Mouse (Mus musculus) stomach, embryonic 16.5 days (tissue): Measurements from ENCODE around the gene Diexf. TPM values are rescaled to one million over a fixed set of nuclear protein-coding genes. Genes with fewer than 3 reads are reported as not detected.

Experiments used
- ATAC-seq: fragments of 200-750 bp; cut with Nextera tagmentation; 2 replicates; pipeline ENCODE4 v1.8.0; 2017; ENCODE audit warnings: moderate number of reproducible peaks, moderate TSS enrichment; ENCODE audit not compliant: insufficient read depth, low FRiP score
- H3K27ac ChIP-seq: fragments of 300-500 bp; sonication (generic); 2 replicates; pipeline ENCODE4 v1.5.1; 2014; ENCODE audit warnings: low read length
- H3K27me3 ChIP-seq: fragments of 300-500 bp; sonication (generic); 2 replicates; pipeline ENCODE4 v1.6.1; 2014; ENCODE audit warnings: low read length, control low read depth, mixed read lengths; ENCODE audit not compliant: control insufficient read depth, insufficient read depth
- H3K36me3 ChIP-seq: fragments of 300-500 bp; sonication (generic); 2 replicates; pipeline ENCODE4 v1.6.1; 2014; ENCODE audit warnings: low read length; ENCODE audit not compliant: control insufficient read depth, insufficient read depth
- H3K4me1 ChIP-seq: fragments of 300-500 bp; sonication (generic); 2 replicates; pipeline ENCODE4 v1.6.1; 2014; ENCODE audit warnings: low read length, control low read depth, mixed read lengths; ENCODE audit not compliant: control insufficient read depth, insufficient read depth
- H3K4me2 ChIP-seq: fragments of 300-500 bp; sonication (generic); 2 replicates; pipeline ENCODE4 v1.6.1; 2014; ENCODE audit warnings: low read depth, low read length, mixed read lengths
- H3K4me3 ChIP-seq: fragments of 300-500 bp; sonication (generic); replicated peaks from 2 replicates; pipeline ENCODE4 v1.5.1; 2014; ENCODE audit warnings: mild to moderate bottlenecking, low read length
- H3K9ac ChIP-seq: fragments of 300-500 bp; sonication (generic); 2 replicates; pipeline ENCODE4 v1.6.1; 2014; ENCODE audit warnings: low read length
- H3K9me3 ChIP-seq: fragments of 300-500 bp; sonication (generic); replicated peaks from 2 replicates; pipeline ENCODE4 v1.6.1; 2016; ENCODE audit warnings: low read length, control low read depth; ENCODE audit not compliant: control insufficient read depth
- WGBS: fragments of 180-500 bp; shearing (Covaris S2); extraction: QIAGEN DNeasy Blood & Tissue Kit; methylation state at CpG from one replicate; pipeline ENCODE4 v1.1.7; 2014; 5-methylcytosine and 5-hydroxymethylcytosine counted together
- polyA plus RNA-seq: library from polyadenylated mRNA; unstranded; fragments of >200 nt; fragmentation: Nextera tagmentation; extraction: Ambion mirVana; gene quantifications from 2 replicates; pipeline ENCODE4 v1.2.1, GENCODE M21; 2015

Diexf gene
- polyA plus RNA-seq, 1 experiment from 2014 or later: 6.8 TPM

GRCm38 (mm10) chr1:193145101-193145500, 15.0 kb upstream of the Diexf start:
- WGBS: 64% methylated on average over 4 of the region's 4 CpGs
- Histone ChIP-seq H3K27ac (no peak overlapping the region), H3K4me1 (no peaks in the 10 kb centered on the region), H3K4me2 (no peak overlapping the region), H3K4me3 (no peak overlapping the region), H3K27me3 (no peaks in the 10 kb centered on the region), H3K9me3 (no peaks in the 10 kb centered on the region), H3K36me3 (no peaks in the 10 kb centered on the region), H3K9ac (no peak overlapping the region)
- no peak for ATAC-seq

- Histone ChIP-seq H3K36me3 (no peaks in the 10 kb centered on the region), H3K4me2 (no peak overlapping the region), H3K27ac (no peak overlapping the region), H3K4me1 (no peaks in the 10 kb centered on the region), H3K9me3 (no peaks in the 10 kb centered on the region), H3K4me3 (no peak overlapping the region), H3K9ac (no peak overlapping the region), H3K27me3 (no peaks in the 10 kb centered on the region)
- WGBS: 89% methylated on average over 6 of the region's 6 CpGs
- no peak for ATAC-seq
Measured at GRCm38 (mm10) chr1:193144516-193144915, 14.4 kb upstream of the Diexf start.

- Histone ChIP-seq H3K4me1 (no peaks in the 10 kb centered on the region), H3K36me3 (no peaks in the 10 kb centered on the region)
Measured at GRCm38 (mm10) chr1:193142517-193143062, 12.5 kb upstream of the Diexf start.

GRCm38 (mm10) chr1:193141118-193141517, 11.0 kb upstream of the Diexf start:
- Histone ChIP-seq H3K36me3 (no peaks in the 10 kb centered on the region), H3K4me1 (no peaks in the 10 kb centered on the region), H3K27me3 (no peaks in the 10 kb centered on the region), H3K9ac (no peak overlapping the region), H3K4me3 (no peak overlapping the region), H3K27ac (peak overlapping the region; percentile 80), H3K9me3 (no peaks in the 10 kb centered on the region), H3K4me2 (no peak overlapping the region)
- ATAC-seq: peak; percentile 58; the same call in 1 of the 2 replicates
- 68% methylated on average over 7 of the region's 7 CpGs for WGBS

More at GRCm38 (mm10) chr1:193142517-193143062, 12.5 kb upstream of the Diexf start:
- Histone ChIP-seq H3K4me2 (no peak overlapping the region), H3K27me3 (no peaks in the 10 kb centered on the region), H3K9me3 (no peaks in the 10 kb centered on the region), H3K9ac (no peak overlapping the region), H3K27ac (no peak overlapping the region), H3K4me3 (no peak overlapping the region)
- ATAC-seq: no peak
- WGBS: 67% methylated on average over 8 of the region's 8 CpGs

- Histone ChIP-seq H3K4me3 (no peak overlapping the region), H3K27me3 (no peaks in the 10 kb centered on the region), H3K9me3 (no peaks in the 10 kb centered on the region), H3K9ac (no peak overlapping the region), H3K4me1 (no peaks in the 10 kb centered on the region), H3K27ac (no peak overlapping the region), H3K4me2 (no peak overlapping the region), H3K36me3 (no peaks in the 10 kb centered on the region)
- peak; percentile 20; the same call in 1 of the 2 replicates for ATAC-seq
- 27% methylated on average over 3 of the region's 3 CpGs for WGBS
Measured at GRCm38 (mm10) chr1:193138669-193139068, 8.6 kb upstream of the Diexf start.

- Histone ChIP-seq H3K36me3 (no peaks in the 10 kb centered on the region), H3K4me3 (no peak overlapping the region), H3K4me2 (no peak overlapping the region), H3K27me3 (no peaks in the 10 kb centered on the region), H3K4me1 (no peaks in the 10 kb centered on the region), H3K27ac (no peak overlapping the region), H3K9ac (no peak overlapping the region), H3K9me3 (no peaks in the 10 kb centered on the region)
- ATAC-seq: no peak
- WGBS: 24% methylated on average over 7 of the region's 7 CpGs
Measured at GRCm38 (mm10) chr1:193138087-193138486, 8.0 kb upstream of the Diexf start.

GRCm38 (mm10) chr1:193133726-193134125, 3.7 kb upstream of the Diexf start:
- no peak overlapping the region for H3K9ac ChIP-seq

GRCm38 (mm10) chr1:193132385-193132784, 2.3 kb upstream of the Diexf start:
- H3K4me1 ChIP-seq: peaks cover 8% of the 10 kb centered on the region
- H3K36me3 ChIP-seq: no peaks in the 10 kb centered on the region
- H3K27ac ChIP-seq: no peak overlapping the region
- no peaks in the 10 kb centered on the region for H3K9me3 ChIP-seq
- H3K9ac ChIP-seq: no peak overlapping the region
- no peak overlapping the region for H3K4me2 ChIP-seq
- no peaks in the 10 kb centered on the region for H3K27me3 ChIP-seq
- no peak overlapping the region for H3K4me3 ChIP-seq
- ATAC-seq: no peak

More at GRCm38 (mm10) chr1:193133726-193134125, 3.7 kb upstream of the Diexf start:
- Histone ChIP-seq H3K36me3 (no peaks in the 10 kb centered on the region), H3K27me3 (no peaks in the 10 kb centered on the region), H3K4me1 (peaks cover 8% of the 10 kb centered on the region), H3K4me3 (no peak overlapping the region), H3K4me2 (no peak overlapping the region), H3K27ac (no peak overlapping the region), H3K9me3 (no peaks in the 10 kb centered on the region)
- ATAC-seq: no peak
- WGBS: 90% methylated on average over 1 of the region's 1 CpGs

- Histone ChIP-seq H3K9ac (no peak overlapping the region), H3K4me3 (no peak overlapping the region), H3K27me3 (no peaks in the 10 kb centered on the region), H3K9me3 (no peaks in the 10 kb centered on the region), H3K27ac (peak overlapping the region; percentile 74), H3K36me3 (no peaks in the 10 kb centered on the region), H3K4me2 (no peak overlapping the region), H3K4me1 (peaks cover 8% of the 10 kb centered on the region)
- 31% methylated on average over 6 of the region's 6 CpGs for WGBS
- 0 out of 2 replicates have a peak, but pooled peaks have one; percentile 7 for ATAC-seq
Measured at GRCm38 (mm10) chr1:193131311-193131948, 1.4 kb upstream of the Diexf start.
